Mouse (Mus musculus): ENCODE results near the gene Snai1.

The Snai1 gene

DNA sequence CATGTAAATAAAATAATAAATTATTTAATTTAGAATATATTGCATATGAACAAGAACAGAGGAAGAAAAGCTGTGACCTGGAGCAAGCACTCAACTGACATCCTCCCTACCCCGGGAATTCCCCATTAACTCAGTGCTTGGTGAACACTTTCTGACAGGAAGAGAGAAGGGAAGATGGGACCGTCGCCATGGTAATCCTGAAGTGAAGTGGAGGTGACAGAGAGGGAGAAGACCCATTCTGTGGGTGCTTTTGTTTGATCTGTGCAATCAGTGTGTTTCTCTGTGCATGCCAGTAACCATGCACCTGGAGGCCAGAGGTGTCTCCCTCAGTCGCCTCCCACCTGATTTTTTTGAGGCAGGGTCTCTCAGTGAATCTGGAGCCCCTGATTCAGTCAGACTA, 14.3 kb downstream of the Snai1 start:
- DNase-seq = no peak

DNA sequence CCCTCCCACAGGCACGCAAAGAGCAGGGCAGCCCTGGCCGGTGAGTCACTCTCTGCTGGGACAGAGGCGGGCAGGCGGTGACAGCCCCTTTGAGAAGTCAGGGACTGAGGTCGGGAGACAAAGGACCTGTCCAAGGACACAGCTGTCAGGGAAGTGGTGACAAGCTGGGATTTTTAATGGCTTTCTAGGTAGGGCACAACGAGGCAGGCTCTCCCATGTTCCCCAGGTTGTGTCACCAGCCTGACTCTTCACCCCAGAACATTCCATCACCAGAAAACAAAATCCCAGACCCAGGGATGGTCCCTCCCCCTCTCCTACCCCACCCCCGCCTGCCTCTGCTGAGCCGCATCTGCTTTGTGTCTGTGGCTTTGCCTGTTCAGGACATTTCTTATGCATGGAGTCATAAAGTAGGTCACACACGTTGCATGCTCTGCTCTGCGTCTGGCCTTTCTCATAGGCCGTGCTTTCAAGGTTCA, 15.0 kb downstream of the Snai1 start:
- no peak for DNase-seq

DNA sequence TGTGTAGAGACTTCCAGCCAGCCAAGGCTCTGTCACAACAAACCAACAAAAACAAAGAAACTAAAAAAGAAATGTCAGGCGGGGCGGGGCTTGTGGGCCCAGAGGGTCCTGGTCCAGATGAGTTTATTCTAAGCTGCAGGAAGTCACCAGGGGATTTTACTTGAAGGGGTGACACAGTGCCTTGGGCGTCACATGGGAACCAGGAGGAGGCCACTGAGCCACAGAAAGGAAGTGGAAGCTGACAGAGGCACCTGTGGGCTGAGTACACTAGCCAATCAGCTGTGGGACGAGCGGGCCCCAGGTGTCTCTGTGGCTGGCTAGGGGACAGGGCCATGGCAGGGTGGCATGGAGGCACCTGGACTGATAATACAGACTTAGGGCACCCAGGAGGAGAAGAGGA, 17.8 kb downstream of the Snai1 start:
- DNase-seq = no peak

DNA sequence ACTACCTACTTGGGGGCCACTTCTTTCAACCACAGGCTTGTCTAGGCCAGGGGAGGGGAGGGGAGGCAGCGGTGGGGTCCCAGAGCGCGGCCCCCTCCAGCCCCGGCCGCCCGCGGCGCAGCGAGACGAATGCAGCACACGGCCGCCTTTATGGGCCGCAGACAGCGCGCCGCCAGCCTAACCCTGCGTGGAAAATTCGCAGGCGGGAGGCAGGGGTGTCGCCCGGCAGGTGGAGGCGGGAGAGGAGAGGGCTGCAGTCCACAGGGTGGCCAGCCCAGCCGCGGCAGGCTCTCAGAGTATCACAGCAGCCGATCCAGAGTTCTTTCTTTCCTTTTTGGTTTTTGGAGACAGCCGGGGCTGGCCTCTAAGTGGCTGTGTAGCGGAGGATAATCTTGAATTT, 21.4 kb downstream of the Snai1 start:
- DNase-seq = no peak

DNA sequence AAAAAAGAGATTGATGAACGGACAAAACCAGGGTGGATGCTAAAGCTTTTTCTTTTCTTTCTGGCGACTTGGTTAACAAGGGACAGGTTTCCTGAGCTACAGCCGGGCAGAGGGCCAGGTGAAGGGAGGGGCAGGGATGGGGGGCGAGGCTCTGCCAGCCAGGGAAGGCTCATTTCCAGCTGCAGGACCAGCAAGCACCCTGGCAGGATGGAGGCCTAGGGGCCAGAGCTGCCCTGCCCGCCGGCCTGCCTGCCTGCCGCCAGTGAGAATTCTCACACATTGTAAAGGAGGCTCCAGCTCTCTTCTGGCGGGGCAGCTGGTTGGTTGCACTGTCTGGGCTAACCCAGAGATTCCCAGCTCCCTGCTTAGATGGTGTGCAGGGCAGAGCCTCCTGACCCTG, 24.1 kb downstream of the Snai1 start:
- no peak for DNase-seq

DNA sequence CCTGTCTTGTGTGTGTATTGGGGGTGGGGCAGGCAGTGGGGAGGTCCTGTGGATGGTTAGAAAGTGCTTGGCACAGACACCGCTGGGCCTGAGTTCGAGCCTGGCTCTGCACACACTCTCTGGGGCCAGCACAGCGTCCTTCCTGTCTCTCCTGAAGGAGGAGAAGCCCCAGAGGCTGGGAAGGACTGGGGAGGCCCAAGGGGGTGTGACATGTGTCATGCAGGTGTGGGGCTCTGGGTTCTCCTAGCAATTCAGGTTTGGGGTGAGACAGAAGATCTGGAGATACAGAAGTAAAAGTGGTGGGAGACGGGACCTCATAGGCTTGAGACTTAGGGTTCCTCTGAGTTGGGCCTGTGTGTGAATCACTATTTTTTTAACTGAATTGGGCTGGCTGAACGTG, 25.0 kb downstream of the Snai1 start:
- DNase-seq = no peak

DNA sequence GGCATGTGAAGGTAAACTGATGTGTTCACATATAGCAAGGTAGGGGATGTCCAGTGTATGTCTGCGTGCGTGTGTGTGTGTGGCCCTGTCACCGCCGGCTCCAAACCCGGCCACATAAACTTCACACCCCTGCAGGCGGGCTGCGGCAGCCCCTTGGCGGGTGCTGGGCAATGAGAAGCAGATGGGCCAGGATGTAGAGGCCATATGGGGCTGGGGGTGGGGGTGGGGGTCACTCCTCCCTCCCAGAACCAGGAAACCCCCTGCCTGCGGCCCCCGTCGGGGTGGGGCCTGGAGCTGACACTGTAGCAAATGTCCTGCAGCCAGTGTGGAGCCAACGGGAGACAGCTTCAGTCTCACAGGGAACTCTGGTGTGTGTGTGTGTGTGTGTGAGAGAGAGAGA, 25.7 kb downstream of the Snai1 start:
- no peak for DNase-seq

DNA sequence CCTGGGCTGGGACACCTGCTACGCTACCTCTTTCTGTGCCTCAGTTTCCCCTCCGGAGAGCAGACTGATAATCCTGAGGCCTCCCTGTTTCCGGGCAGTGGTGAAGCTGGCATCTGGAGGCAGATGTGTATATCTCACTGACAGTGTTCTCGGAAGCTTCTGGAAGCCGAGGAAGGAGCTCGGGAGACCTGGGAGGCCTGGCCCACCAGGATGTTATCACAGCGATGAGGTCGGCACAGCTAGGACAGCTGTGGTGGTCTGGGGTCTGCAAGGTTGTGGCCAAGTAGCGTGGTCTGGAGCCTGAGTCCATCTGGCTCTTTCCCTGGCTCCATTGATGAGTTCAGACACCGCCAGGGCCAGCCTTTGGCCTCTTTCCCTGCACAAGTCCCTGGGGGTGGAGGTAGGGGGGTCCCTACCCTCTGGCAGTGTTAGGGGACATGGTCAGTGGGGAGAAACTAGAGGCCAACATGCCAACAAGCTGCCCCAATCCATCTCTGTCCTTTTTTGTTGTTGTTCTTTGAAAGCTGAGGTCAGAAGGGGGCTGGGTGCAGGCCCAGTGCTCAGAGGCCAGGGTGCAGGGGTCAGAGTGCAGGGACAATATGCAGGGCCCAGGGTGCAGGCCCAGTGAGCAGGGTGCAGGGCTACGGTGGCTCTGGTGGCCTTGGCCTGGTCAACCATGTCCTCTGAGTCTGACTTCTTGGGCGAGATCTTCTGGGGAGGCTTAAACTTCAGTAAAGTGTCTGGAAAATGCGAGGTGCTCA, 26.7 kb downstream of the Snai1 start:
- no peak for DNase-seq

DNA sequence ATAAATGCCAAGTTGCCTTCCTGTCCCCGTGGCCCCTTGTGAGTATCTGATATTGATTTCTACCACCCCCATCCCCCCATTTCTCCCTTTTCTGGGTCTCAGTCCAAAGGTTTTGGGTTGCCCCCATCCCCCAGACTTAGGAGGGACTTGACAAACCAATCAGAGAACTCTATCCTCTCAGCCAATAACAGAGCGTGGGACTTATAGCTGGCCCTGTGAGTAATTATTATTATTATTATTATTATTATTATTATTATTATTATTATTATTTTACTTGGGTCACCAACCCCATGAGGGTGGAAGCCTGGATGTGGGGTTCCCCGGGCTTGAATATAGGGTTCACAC, 27.3 kb downstream of the Snai1 start:
- no peak for DNase-seq

DNA sequence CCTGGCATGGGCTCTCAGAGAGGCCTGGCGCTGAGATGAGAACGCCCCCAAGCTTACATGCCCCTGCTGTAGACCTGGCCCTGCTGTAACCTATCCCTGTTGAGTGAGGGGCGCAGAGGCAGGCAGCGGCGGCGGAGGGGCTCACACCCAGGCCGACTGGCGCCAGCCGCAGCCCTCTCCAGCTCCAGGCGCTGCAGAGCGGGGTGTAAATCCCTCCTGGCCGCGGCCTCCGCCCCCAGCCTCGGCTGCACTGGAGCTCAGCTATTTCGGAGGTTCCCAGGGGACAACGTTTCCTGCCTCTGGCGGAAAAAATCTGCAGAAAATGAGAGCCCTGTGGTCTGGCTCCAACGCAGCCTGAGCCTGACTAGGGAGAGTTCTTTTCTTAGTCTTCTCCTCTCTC, 27.7 kb downstream of the Snai1 start:
- no peak for DNase-seq

DNA sequence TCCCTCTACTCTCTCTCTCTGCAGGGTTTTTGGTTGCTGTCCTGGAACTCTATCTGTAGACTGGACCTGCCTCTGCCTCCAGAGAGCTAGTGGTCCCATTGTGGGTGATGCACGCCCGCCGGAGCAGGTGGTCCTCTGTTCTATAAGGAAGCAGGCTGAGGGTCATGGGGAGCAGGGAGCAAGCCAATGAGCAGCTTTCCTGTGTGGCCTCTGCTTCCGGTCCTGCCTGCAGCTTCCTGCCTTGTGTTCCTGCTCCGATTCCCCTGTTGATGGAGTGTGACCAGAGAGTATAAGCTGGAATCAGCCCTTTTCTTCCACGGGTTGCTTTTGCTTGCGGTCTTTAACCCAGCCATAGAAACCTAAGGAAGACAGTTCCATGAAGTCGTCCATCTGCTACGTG, 30.1 kb downstream of the Snai1 start:
- DNase-seq = no peak

DNA sequence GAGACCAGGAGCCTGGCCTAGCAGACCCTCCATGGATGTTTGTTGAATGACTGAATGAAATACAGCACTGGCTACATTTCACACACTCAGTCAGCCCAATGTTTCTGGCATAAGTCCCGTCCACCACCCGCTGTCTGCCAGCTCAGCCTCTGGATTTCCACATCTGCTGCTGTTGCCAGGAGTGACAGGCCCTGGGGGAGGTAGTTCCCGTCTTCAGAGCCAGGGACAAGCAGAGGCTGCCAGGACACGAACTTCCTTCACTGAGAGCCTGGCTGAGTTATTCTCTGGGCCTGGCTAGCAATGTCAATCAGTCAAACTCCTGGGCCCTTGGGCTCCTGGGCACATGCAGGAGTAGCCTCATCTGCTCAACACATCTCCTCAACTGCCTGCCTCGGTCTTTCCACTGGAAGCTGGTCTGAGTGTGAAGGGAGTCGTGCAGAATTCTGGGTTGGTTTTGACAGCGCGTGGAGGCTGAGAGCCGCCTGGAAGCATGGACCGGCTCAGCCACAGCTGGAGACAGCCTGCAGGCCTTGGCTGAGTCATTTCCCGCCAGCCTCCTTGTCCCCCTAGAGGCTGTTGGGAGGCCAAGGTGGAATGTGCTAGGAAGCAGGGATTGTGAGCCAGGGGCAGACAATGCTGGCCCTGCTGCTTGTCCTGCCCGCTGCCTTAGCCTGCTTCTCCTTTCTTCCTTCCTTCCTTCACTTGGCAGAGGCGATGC, 32.1 kb downstream of the Snai1 start:
- no peak for DNase-seq

DNA sequence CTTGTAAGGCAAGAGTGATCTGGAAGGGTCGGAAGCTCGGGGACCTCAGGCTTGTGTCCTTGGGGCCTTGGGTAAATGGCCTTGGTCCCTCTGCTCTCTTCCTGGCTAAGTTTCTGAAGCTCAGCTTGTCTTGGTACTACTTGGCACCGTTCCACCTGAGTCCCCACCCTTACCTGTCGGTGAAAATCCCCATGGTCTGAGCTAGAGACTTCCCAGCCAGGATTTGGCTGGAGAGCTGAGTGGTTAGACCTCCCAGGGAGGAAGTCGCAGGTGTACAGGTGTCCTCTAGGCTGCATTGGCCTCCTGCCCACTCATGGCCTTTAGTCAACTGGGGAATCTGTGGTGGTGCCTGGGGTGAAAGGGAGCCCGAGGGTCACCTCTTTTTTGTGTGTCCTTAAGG, 32.8 kb downstream of the Snai1 start:
- DNase-seq = no peak

DNA sequence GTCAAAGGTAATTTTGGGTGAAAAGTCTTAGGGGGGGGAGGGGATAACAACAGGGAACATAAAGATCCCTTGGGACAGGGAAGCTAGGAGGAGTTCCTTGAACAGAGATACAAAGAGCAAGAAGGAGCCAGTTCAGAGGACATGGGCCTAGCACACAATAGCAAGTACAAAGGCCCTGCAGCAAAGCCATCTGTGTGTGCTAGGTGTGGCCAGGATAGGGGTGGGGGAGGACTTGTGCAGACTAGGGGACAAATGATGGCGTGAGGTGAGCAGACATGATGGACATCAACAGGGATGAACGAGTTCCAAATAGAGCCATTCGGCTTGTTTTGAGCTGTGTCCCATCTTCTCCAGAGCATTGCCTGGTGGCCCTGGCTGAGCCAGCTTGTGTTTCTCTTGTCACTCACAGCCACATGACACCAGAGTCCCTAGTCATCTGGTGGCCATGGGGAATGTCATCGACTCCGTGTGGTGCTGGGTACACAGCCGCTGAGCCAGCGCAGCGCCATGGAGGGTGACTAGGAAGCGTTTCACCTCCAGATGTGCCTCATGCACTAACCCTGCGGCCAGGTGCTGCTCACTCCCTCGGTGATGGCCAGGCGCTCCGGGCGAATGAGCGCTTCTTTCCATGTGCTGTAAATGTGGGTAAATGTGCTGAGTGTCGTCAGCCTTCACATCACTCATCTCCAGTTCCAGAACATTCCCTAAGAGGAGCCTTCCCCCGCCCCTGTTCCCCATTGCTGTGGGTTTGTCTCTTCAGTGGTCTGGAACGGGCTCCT, 33.6 kb downstream of the Snai1 start:
- no peak for DNase-seq

DNA sequence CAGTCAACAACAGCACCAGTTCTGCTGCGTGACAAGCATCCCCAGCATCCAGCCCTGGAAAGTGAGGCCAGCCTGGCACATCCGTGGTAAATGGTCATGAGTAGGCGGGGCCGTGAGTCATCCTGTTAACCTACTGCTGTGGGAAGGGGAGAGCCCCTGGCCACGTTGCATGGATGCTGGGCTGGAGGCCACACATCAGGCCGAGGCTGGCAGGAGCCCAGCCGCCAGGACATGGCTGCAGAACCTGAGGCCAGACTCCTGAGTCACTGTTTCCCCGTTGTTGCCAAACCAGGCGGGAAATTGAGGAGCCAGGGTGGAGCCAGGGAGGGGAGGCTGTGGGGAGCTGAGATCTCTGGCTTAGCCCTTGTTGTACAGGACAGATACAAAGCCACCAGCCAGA, 36.8 kb downstream of the Snai1 start:
- no peak for DNase-seq

DNA sequence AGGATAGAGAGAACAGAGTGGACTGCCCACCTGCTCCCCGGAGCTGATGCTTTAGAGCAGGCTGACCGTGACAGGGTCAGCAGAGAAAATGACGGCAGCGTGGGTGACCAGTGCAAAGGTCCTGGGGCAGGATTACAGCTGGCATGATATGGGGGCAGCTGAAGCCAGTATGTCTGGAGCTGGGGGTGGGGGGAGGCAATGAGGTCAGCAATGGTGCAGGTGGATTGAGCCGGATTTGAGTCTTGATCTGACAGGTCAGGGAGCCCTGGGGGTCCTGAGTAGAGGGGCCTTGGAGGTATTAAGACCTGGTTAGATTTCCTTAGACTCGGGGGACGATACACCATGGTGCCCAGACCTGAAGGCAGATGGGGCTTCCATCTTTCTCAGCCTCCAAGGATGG, 37.6 kb downstream of the Snai1 start:
- DNase-seq = no peak

DNA sequence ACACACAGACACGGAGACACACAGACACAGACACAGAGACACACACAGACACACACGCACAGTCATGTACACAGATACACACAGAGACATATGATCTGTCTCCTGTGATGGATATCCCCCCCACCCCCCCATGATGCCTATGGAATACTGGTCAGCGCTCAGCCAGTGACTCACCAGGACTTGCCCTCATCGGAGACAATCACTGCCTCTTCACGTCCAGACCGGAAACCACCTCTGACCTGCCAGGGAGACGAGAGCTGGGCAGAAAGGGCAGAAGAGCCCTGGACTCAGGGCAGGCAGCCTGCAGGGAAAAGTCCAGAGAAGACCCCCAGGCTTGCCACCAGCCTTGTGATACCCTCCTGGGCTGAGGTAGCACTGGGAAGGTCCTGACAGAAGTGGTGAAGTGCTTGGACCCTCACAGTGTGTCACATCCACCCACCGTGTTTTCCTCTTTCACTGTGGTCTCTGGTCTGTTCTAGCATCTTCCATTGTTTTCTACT, 38.2 kb downstream of the Snai1 start:
- no peak for DNase-seq

DNA sequence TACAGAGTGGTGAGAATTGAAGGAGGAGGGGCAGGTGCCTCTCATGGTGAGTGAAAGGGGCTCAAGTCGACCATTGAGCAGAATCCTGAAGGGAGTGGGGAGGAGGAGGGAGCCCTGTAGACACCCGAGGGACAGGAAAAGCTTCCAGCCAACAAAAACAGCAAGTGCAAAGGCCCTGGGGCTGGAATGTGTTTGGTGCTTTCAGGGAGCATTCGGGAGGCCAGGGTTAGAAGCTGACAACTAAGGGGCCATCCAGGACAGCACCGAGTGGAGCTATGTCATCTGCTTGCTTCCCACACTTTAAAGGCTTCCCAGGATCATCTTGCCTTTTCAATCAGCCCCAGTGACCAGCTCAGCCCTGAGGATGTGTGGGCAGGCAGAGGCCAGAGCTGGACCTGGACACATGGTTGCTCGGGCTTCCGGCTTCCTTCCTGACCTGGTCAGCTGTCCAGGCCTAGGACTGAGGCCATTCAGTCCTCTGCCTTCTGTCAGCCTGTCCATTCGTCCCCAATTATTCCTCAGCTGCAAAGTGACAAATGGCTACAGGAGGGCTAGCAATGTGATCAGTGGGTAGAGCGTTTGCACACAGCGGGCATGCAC, 39.3 kb downstream of the Snai1 start:
- no peak for DNase-seq

DNA sequence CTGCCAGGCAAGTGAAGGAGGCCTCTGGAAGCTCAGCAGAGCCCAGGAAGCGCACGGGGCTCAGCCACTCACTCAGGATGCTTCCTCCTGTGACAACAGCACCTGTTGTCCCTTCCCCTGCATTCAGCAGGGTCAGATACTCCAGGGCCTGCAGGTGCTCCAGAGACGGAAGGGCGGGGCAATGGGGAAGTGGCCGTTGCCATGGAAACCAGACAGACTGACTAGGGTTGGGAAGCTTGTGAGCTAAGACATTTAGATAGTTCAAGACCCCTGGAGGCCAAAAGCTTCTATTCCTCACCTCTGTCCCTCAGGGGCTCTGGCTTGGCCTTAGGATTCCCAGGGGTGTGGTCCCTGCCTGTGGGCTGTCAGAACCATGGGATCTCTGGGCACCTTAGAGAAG, 40.5 kb downstream of the Snai1 start:
- no peak for DNase-seq

DNA sequence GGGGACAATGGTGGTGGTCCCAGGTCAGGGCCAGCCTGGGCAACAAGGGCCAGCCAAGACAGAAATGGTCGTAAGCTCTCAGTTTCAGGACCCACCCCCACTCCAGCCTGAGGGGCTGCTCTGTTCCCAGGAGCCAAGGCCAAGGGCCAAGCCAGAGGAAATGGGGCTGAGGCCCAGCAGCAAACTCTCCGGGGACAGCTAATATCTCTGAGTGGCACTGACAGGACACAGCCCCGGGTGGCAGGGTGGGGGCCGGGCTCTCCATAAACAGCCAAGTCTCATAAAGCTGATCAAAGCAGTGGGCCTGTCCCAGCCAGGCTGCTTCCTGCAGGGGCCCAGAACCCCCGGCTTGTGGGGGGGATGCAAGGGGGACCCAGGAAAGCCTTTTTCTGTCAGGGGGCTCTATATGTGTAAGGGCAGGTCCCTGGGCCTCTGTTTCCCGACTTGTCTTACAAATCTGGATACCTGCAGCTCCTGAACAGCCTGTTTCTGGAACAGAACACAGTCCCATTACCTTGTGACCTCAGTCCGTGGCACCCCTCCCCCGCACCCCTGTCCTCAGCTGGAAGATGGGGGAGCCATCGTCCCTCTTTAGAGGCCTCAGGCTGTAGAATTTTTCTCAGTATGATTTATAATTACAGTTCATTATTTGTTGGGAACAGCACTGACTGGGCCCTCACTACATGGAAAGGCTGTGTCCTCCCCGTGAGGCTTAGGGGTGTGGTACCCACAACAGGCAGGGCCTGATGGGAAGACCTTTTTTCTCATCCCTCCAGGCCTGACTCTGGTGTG, 45.4 kb downstream of the Snai1 start:
- no peak for DNase-seq

DNA sequence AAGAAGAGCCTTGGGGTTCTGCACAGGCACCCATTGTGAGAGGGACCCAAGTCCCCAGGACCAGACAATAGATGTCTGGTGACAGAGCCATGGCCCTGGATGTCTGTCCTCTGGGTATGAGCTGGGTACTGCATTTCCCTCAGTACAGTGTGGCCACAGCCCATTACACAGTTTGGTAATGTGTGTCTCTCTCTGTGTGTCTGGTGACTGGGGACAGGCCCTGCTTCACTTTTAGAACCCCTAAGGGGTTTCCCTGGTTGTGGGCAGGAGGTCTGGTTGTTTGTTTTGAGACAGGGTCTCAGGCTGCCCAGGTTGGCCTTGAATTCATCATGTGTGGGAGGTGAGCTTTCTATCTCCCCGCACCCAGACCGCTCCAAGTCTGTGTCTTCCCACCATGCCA, 47.3 kb downstream of the Snai1 start:
- no peak for DNase-seq

DNA sequence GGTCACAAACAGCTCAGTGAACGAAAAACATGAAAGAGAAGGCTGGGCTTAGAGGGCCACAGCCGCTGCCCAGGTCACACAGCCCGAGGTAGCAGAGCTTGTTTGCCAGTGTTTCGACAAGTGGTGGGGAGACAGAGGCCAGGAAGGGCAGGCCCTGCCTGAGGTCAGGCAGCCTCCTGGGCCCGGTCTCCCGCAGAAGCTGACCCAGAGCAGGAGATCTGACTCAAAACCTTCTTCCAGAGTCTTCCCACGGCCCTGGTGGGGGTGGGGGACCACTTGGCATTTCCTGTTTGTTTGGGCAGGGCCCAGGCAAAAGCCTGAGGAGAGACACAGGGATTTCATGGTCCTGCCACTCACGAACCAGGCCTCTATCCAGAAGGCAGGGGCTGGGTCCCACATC, 48.0 kb downstream of the Snai1 start:
- DNase-seq = no peak

DNA sequence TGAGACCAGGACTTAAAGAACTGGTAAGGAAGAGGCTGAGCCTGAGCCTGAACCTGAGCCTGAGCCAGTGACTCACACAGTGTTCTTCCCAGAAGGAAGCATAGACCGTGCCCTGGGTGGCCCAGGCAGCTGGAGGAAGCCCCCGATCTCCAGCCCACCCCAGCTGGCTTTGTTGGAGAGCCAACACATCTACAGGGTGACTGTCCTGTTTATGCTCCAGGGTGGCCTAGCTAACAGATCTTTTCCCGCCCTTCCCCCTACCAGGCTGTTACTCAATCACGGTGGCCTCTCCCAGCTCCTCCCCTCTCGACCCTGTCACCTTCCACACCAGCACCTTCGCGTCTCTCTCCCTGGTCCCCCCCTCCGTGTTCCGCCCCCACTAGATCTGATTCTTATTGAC, 49.0 kb downstream of the Snai1 start:
- DNase-seq = no peak
